Mouse (Mus musculus) spleen, postnatal 10 days (tissue): ENCODE measurements at regions not wholly inside any gene's neighbourhood (a gene's known extent, or its start where the extent isn't known, plus 50 kb on each side); places are given as distances from the start of the nearest gene placed in this dataset.
"Not testable (repeated sequence)": the region's sequence is repeated elsewhere in the genome, so short reads cannot be mapped to it uniquely, and the experiment has no call there.

ENCODE experiments used
- DNase-seq, 2 experiments: peaks; one replicate each; pipeline ENCODE4 v3.0.0; 2021 to 2022; ENCODE audit warnings: low spot score in 2 of 2

DNA sequence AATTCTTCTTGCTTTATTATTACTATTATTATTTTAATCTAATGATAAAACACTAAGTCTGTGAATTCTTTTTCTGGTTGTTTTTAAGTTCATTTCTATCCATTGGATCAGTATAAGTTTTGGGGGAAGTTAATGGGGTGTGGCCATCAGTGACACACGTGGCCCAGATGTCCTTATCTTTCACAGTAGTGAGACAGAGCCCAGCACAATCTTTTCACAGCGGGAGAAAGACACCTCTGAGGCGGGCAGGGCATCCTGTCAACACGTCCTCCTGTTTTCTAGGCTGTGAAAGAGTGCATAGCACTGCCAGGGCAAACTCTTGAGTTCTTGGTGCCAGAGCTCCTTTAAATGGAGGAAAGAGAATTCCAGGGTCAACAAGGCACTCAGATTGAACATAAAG, 162.1 kb downstream of the Ifng start:
- DNase-seq = no peak

DNA sequence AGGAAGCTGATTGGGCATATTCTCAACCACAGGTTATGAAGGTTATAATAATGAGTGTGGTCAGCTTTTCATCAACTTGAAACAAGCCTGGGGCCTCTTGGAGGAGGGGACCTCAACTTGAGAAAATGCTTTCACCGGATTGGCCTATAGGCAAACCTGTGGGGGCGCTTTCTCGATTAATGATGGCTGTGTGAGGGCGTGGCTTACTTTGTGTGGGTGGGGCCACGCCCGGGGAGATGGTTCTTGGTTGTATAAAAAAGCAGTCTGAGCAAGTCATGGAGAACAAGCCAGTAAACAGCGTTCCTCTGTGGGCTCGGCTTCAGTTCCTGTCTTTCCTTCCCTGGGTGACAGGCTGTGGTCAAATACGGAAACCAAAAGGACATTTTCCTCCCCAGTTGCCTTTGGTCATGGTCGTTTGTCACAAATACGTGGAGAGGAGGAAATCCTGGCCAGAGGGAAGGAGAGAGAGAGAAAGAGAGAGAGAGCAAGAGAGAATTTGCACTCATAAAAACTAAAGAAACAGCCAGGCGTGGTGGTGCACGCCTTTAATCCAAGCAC, 163.1 kb downstream of the Ifng start:
- no peak for DNase-seq

DNA sequence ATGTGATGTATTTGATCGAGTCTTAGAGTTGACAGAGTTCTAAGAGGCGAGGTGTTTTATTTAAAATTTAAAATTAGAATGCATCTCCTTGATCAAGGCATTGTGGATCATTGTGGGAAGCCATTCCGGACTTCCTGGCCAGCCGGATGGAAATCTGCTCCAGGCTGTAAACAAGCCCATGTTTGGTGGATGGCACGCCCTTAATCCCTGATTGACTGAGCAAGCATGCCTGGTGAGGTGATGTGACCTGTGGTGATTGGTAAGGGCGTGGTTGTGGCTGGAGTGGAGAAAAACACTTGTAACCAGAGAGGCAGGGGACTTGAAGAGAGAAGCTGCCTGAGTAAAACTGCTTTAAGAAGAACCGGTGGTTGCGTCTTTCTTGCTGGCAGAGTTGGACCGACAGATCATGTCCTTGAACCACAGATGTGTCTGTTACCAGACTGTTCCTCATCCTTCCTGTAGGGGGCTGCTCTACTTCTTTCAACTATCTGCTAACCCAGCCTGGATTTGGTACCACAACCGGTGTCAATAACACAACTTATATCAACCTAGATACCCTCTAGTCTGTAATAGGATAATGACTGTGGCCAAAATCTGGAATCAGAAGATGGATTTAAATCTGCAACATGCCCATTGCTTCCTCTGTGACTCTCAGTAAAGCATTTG, 164.4 kb downstream of the Ifng start:
- DNase-seq = no peak

DNA sequence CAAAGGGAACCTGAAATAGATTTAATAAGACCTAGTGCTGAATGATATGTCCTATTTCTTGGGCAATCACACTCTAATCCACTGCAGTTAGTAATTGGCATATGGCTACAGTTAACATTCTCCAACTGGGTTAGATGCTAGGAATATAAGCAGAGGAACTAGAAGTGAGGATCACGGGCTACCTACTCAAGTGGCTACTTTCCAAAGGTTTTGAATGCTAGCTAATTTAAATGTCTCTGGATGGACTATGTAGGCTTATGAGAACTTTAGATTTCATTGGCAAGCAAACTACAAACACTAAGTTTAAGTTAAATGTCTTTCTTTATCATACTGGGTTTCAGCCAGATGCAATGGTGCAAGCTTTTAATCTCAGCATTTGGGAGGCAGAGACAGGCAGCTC, 166.6 kb downstream of the Ifng start:
- DNase-seq = no peak

GRCm38 (mm10) chr10:118608376-118609145, 167.7 kb downstream of the Ifng start:
- DNase-seq = no peak

DNA sequence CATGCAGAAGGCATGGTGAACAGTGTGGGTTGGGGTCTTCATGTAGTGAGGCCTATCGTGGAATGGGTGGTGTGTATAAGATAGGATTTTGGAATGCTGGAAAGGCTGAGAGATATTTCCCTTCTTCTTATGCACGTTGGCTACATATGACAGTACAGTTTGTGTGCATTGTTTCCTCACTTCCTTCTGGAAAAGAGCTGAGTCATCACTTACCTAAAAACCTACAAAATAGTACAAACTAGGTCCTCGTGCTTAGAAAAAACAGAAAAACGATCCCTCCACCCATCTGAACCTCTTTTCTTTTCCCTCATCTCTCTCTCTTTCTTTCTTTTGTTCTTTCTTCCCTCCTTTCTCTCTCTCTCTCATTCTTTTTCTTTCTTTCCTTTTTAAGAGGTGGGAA, 168.3 kb downstream of the Ifng start:
- DNase-seq = no peak

GRCm38 (mm10) chr10:118610868-118611461, 170.1 kb downstream of the Ifng start:
- no peak for DNase-seq

GRCm38 (mm10) chr10:118612091-118612490, 171.2 kb downstream of the Ifng start:
- DNase-seq = no peak

- DNase-seq = no peak
Observed at GRCm38 (mm10) chr10:118613056-118613695, 172.3 kb downstream of the Ifng start.

DNA sequence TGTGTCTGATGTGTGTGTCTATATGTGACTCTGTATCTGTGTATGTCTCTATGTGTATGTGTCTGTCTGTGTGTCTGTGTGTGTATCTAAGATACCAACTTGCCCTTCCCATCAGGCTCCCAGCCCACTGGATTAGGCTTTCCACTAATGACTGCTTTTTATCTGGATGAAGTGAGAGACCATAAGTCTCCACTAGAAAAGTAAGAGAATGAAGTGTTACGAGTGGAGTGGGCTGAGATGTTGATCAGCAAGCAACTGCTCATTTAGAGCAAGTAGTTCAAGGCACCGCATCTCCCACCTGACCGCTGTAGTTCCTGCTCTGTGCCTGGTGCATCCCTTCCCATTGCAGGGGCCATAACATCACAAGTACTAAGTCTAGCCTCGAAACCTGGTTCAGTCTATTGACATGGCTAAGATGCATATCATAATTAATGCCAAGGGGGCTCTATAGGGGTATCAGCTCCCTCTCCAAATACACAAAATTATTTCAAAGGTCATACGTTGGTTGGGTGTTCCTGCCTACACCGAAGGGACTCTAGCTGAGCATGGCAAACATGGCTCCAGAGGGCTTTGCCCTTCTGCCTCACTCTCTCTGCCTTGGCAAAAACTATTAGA, 173.5 kb downstream of the Ifng start:
- no peak for DNase-seq

DNA sequence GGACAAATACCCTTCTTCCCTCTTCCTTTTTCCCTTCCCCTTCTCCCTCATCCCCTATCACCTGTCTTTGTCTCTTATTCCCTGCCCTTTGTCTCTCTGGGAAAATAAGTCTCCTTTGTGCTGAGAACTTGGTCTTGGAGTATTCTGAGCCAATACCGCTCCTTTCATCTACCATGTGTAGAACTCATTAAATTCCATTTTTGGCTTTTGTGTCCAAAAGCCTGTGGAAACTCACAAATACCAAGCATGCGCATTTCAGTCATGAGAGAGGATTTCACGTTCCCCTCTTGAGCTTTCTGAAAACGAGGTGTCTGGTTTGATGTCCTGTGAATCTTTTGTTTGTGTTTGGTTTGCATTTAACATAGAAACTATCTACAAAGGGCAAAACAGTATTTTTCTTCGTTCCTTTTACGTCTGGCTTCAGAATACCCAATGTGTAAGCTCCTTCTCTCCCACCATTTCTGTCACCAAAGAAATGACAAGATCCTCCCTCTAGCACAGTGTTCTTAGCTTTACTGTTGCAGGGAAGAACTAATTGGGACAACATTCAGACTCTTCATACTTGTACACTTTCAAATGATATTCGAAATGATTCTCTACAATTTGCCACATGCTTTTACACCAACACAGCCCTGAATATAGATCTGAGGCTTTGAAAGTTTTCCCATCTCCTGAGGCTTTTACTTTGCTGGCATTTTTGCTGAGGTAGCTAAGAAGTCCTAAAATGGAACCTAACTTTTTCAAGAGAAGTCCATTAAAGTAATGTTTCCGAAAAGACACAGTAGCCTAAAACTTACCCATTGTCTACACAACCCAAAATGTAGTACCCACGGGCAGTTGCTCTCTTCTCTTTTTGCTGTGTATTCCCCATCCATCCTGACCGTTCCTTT, 174.5 kb downstream of the Ifng start:
- DNase-seq = no peak

DNA sequence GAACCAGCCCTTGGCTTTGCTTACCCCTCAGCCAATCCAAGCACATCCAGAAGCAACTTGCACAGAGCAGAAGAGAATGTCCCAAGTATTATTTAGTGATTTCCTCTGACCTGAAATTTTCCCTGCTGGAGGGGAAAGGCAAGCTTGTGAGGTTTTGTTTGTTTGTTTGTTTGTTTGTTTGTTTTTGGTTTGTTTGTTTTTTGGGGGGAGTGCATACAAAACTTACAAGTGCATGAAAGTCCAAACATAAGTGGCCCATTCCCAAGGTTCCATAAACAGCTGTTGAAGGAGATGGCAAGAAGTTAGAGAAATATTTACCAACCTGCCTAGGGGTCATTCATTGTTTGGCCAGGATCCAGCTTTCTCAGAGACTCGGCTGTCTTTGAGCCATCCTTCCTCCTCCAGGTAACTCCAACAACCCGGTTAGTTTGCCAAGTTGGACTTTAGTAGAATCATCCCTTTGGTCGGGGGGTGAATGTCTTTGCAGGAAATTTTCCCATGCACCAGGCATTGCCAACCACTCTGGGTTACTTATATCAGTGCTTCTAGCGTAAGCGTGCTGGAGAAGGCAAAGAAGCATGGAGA, 175.3 kb downstream of the Ifng start:
- no peak for DNase-seq

GRCm38 (mm10) chr10:118617291-118618044, 176.6 kb downstream of the Ifng start:
- DNase-seq = no peak

GRCm38 (mm10) chr10:118618251-118618650, 177.4 kb downstream of the Ifng start:
- DNase-seq = not testable (repeated sequence)

DNA sequence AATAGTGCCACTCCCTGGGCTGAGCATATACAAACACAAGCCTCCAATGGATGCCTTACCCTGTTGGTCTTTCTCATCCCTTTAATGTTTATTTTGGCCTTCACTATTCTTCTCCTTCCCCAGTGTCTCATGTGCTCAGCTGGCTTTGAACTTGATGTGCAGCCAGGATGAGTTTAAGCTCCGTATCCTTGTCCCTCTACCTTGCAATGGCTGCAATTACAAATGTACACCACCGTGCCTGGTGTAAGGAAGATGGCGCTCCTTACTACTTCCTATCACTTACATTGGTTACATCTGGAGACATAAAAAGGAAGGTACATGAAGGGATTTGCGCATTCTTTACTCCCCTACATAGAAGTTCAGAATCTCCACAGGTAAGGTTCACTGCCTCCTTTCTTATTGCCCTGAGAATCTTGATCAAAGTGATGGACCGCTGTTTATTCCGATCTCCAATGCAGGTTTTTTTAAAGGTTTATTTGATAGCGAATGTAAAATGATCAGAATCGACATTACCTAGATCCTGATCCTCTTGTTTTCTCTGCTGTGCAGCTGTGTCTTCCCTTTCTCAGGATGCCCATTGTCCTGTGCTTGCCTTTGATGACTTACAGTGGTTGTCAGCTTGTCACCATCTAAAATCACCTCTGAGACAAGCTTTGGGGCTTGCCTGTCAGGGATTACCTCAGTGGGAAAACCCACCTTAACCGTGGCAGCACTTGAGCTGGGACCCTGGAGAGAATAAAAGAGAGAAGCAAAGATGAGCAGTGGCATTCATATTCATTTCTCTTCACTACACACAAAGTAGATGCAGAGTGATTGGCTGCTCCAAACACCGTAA, 178.1 kb downstream of the Ifng start:
- no peak for DNase-seq

GRCm38 (mm10) chr10:118619601-118620000, 178.8 kb downstream of the Ifng start:
- no peak for DNase-seq

GRCm38 (mm10) chr10:118620611-118621010, 179.8 kb downstream of the Ifng start:
- no peak for DNase-seq

GRCm38 (mm10) chr10:118621546-118621945, 180.7 kb downstream of the Ifng start:
- DNase-seq = no peak

GRCm38 (mm10) chr10:118622131-118622530, 181.3 kb downstream of the Ifng start:
- DNase-seq = no peak
